Mouse (Mus musculus) gastrocnemius, postnatal 14 days (tissue): ENCODE measurements around the gene Nhlrc2. TPM values are rescaled to one million over a fixed set of nuclear protein-coding genes. Genes with fewer than 3 reads are reported as not detected.

Experiments used
- total RNA-seq, 2 experiments: library from RNA; stranded (reverse); gene quantifications; 2 replicates each; pipeline ENCODE4 v1.2.3; 2021

Gene Nhlrc2
- total RNA-seq, 2 experiments from 2014 or later = 9.0 to 9.6 TPM

Other genes with a start within 250 kb of the Nhlrc2 start
- 100 to 1,000 TPM; 506 to 571 TPM for gene Nrap, start 158.2 kb upstream of the Nhlrc2 start, total RNA-seq
- 1 to 10 TPM; 6.2 to 7.7 TPM for gene Casp7, start 151.1 kb upstream of the Nhlrc2 start, total RNA-seq
- gene Plekhs1, start 86.6 kb upstream of the Nhlrc2 start, total RNA-seq = under 1 TPM; 0.09 to 0.21 TPM
- gene Dclre1a, start within 50 bp of the Nhlrc2 start, total RNA-seq = 1 to 10 TPM; 4.1 to 5.8 TPM
- gene Adrb1, start 173.9 kb downstream of the Nhlrc2 start, total RNA-seq = under 1 TPM; 0.27 to 0.53 TPM